Mouse (Mus musculus) cerebellum, adult 9-11 months (tissue): ENCODE measurements around the gene Gm10647.
"Not testable (repeated sequence)": the region's sequence is repeated elsewhere in the genome, so short reads cannot be mapped to it uniquely, and the experiment has no call there.

ENCODE experiments used
- DNase-seq: peaks from one replicate; pipeline ENCODE4 v3.0.0; 2022

The Gm10647 gene

GRCm38 (mm10) chr9:66796739-66797138, at the start of gene Gm10647:
Gene Gm10647, plus strand, starts transcription at chr9:66797039.
- peak; percentile 20 for DNase-seq

- no peak for DNase-seq
These were observed 48.4 kb upstream of the Gm10647 start for GRCm38 (mm10) chr9:66748390-66748789.

GRCm38 (mm10) chr9:66752849-66753248, 44.0 kb upstream of the Gm10647 start:
- DNase-seq, result no peak

GRCm38 (mm10) chr9:66760991-66761390, 35.8 kb upstream of the Gm10647 start:
- no peak for DNase-seq

- DNase-seq, result no peak
These were observed 28.1 kb upstream of the Gm10647 start for GRCm38 (mm10) chr9:66768721-66769120.

GRCm38 (mm10) chr9:66769275-66769674, 27.6 kb upstream of the Gm10647 start:
- DNase-seq, result no peak

GRCm38 (mm10) chr9:66770701-66771100, 26.1 kb upstream of the Gm10647 start:
- no peak for DNase-seq

- not testable (repeated sequence) for DNase-seq
These were observed 12.3 kb upstream of the Gm10647 start for GRCm38 (mm10) chr9:66784552-66784951.

GRCm38 (mm10) chr9:66787821-66788220, 9.0 kb upstream of the Gm10647 start:
- no peak for DNase-seq

- peak; percentile 32 for DNase-seq
These were observed 2.0 kb upstream of the Gm10647 start for GRCm38 (mm10) chr9:66794629-66795463.

- peak; percentile 99 for DNase-seq
These were observed 1.1 kb upstream of the Gm10647 start, which contains the start of gene Aph1b for GRCm38 (mm10) chr9:66795464-66796324. Gene Aph1b, minus strand, starts transcription at chr9:66795490.

GRCm38 (mm10) chr9:66801947-66802346, 5.1 kb downstream of the Gm10647 start:
- DNase-seq, result no peak

GRCm38 (mm10) chr9:66805951-66806350, 9.1 kb downstream of the Gm10647 start:
- DNase-seq, result not testable (repeated sequence)

GRCm38 (mm10) chr9:66813392-66813791, 16.6 kb downstream of the Gm10647 start:
- DNase-seq, result no peak

- no peak for DNase-seq
These were observed 24.2 kb downstream of the Gm10647 start for GRCm38 (mm10) chr9:66820996-66821395.

GRCm38 (mm10) chr9:66822255-66822654, 25.4 kb downstream of the Gm10647 start:
- DNase-seq, result not testable (repeated sequence)

- no peak for DNase-seq
These were observed 29.2 kb downstream of the Gm10647 start for GRCm38 (mm10) chr9:66825990-66826389.

GRCm38 (mm10) chr9:66832366-66832908, 35.6 kb downstream of the Gm10647 start:
- no peak for DNase-seq

GRCm38 (mm10) chr9:66833851-66834250, 37.0 kb downstream of the Gm10647 start:
- DNase-seq, result peak; percentile 52

GRCm38 (mm10) chr9:66834318-66835096, 37.7 kb downstream of the Gm10647 start, which contains the start of gene Aph1c:
Gene Aph1c, minus strand, starts transcription at chr9:66834726.
- DNase-seq, result peak; percentile 100

GRCm38 (mm10) chr9:66835097-66835480, 38.2 kb downstream of the Gm10647 start:
- no peak for DNase-seq

GRCm38 (mm10) chr9:66846822-66847221, 50.0 kb downstream of the Gm10647 start:
- DNase-seq, result no peak
